Mouse (Mus musculus): ENCODE data around the gene Tnrc6c. TPM values are rescaled to one million over a fixed set of nuclear protein-coding genes. Genes with fewer than 3 reads are reported as not detected.

Gene Tnrc6c
- total RNA-seq (2021): 10 to 100 TPM; 18.5 to 24.8 TPM
- long read RNA-seq, experiment 1, full-length matches to known transcripts: 8 of 19 reads
- long read RNA-seq, experiment 1, partial matches to known transcripts: 6 of 19 reads
- long read RNA-seq, experiment 1, other reads (novel, unspliced or antisense): 5 of 19 reads
- long read RNA-seq, experiment 2, full-length matches to known transcripts: 1 of 9 reads
- long read RNA-seq, experiment 2, partial matches to known transcripts: 5 of 9 reads
- long read RNA-seq, experiment 2, other reads (novel, unspliced or antisense): 3 of 9 reads

GRCm38 (mm10) chr11:117653491-117654351 lies at the start of gene Tnrc6c:
Tnrc6c (plus strand) TSS chr11:117654289.
- Histone ChIP-seq H3K27ac (peak within 1 kb of the TSS; percentile 100), H3K4me3 (peak within 1 kb of the TSS; percentile 94)
- DNase-seq: peak; percentile 87
- peak; percentile 23; the same call in 1 of the 2 replicates for TF ChIP-seq CTCF (IDR thresholded peaks at IDR 0.05)
- intact Hi-C loops (cut with DNase I): loop anchor here (2.0 kb wide), 1 partner anchor 55 kb away; no protein-coding TSS in a partner anchor

DNA sequence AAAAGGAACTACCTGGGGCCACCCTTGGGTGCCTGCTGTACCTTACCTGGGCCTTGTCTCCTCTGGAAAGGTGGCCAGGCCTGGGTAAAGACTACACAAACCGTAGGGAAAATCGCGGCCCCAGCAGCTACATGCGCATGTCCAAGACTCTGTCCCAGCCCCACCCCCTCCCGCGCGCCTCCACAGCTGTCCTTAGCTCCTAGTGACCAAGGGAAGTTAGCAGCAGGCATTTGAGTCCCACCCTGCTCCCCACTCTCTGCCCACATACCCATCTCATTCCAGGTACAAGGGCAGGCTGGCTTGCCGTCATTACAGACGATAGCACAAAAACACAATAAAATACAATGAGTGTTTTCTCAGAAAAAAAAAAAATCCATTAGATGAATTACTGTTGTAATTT lies 48.0 kb upstream of the Tnrc6c start:
- H3K4me3 ChIP-seq: peak overlapping the region; percentile 66
- peak; percentile 42 for DNase-seq
- intact Hi-C loops (cut with DNase I): no loop called here
- H3K27ac ChIP-seq: peak overlapping the region; percentile 76
- TF ChIP-seq CTCF (IDR thresholded peaks at IDR 0.05): no peak

- Histone ChIP-seq H3K4me3 (peak overlapping the region; percentile 66), H3K27ac (peak overlapping the region; percentile 76; the same call in 1 of the 2 replicates)
- no peak for TF ChIP-seq CTCF (IDR thresholded peaks at IDR 0.05)
- intact Hi-C loops (cut with DNase I): no loop called here
- peak; percentile 66 for DNase-seq
These were observed 47.4 kb upstream of the Tnrc6c start for GRCm38 (mm10) chr11:117606605-117607203.

DNA sequence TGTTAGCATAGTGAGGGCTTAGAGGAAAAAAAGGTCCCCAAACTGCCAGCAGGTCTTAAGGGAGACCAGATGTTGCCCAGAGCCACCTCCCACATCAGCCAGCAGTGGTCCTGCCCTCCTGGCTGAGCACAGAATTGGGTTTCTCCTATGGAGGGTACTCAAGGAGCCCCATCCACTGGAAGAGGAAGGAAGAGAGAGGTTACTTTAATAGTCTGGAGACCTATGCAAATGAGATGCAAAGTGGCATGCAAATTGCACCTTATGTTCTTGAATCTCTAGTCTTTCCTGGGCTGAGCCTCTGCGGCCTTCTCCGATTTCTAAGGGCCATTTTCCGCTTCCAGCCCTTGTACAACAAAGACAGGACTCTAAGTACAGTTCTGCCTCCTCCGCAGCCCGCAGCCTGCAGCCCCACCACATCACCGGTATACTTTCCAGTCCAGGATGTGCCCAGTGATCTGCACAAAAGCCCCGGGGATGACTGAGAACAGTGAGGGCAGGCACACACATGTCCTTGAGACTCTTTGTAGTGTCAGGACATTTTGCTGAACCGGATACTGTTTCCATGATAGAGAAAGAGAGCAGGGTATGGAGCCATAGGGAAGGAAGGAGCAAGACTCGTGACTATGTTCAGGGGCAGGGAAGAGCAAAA lies 45.8 kb upstream of the Tnrc6c start:
- DNase-seq: no peak
- Histone ChIP-seq H3K4me3 (no peak overlapping the region), H3K27ac (no peak overlapping the region)
- TF ChIP-seq CTCF (IDR thresholded peaks at IDR 0.05): no peak
- intact Hi-C loops (cut with DNase I): no loop called here

GRCm38 (mm10) chr11:117608976-117609375 lies 45.1 kb upstream of the Tnrc6c start:
- no peak overlapping the region for H3K27ac ChIP-seq
- no peak overlapping the region for H3K4me3 ChIP-seq
- no peak for DNase-seq
- intact Hi-C loops (cut with DNase I): no loop called here
- TF ChIP-seq CTCF (IDR thresholded peaks at IDR 0.05): no peak

DNA sequence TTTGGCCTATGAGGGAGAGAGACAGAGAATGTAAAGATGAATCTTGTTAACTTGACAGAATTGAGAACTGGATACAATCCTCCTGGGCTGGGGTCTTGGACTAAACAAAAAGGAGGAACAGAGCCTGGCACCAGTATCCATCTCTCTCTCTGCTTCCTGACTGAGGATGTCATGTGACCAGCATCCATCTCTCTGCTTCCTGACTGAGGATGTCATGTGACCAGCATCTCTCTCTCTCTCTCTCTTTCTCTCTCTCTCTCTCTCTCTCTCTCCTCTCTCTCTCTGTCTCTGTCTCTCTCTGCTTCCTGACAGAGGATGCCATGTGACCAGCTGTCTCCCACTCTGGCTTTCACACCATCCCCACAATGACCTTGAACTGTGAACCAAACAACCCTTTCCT lies 43.5 kb upstream of the Tnrc6c start:
- TF ChIP-seq CTCF (IDR thresholded peaks at IDR 0.05): no peak
- H3K4me3 ChIP-seq: peak overlapping the region; percentile 70

DNA sequence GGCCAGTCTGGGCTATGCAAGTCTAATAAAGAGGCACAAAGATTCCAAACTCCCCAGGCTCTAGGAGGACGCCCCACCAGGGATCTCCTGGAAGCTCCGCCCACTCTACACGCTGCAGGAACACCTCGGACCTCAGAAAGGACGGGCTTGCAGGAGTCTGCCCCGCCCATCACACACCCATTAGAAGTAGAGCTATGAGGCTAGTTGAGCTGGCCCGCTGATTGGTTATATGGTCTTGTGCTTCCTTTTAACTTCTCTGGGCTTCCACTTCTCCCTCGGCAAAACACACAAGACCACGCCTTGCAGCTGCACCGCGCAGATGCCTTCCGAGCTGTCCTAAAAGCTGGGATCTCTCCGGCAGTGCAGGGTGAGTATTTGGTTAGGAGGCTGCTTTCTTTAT lies 43.0 kb upstream of the Tnrc6c start:
- H3K27ac ChIP-seq: peak overlapping the region; percentile 83
- DNase-seq: peak; percentile 84
- peak overlapping the region; percentile 70 for H3K4me3 ChIP-seq
- intact Hi-C loops (cut with DNase I): loop anchor here (10.0 kb wide), 1 partner anchor 226 kb away; no protein-coding TSS in a partner anchor
- TF ChIP-seq CTCF (IDR thresholded peaks at IDR 0.05): no peak

More for the DNA sequence above, 43.5 kb upstream of the Tnrc6c start:
- intact Hi-C loops (cut with DNase I): loop anchor here (10.0 kb wide), 1 partner anchor 226 kb away; no protein-coding TSS in a partner anchor
- H3K27ac ChIP-seq: peak overlapping the region; percentile 83
- DNase-seq: no peak

GRCm38 (mm10) chr11:117611860-117612259 lies 42.2 kb upstream of the Tnrc6c start:
- TF ChIP-seq CTCF (IDR thresholded peaks at IDR 0.05): peak; percentile 13; the same call in 1 of the 2 replicates
- no peak for DNase-seq
- H3K27ac ChIP-seq: peak overlapping the region; percentile 83
- H3K4me3 ChIP-seq: peak overlapping the region; percentile 70
- intact Hi-C loops (cut with DNase I): loop anchor here (10.0 kb wide), 1 partner anchor 227 kb away; no protein-coding TSS in a partner anchor

DNA sequence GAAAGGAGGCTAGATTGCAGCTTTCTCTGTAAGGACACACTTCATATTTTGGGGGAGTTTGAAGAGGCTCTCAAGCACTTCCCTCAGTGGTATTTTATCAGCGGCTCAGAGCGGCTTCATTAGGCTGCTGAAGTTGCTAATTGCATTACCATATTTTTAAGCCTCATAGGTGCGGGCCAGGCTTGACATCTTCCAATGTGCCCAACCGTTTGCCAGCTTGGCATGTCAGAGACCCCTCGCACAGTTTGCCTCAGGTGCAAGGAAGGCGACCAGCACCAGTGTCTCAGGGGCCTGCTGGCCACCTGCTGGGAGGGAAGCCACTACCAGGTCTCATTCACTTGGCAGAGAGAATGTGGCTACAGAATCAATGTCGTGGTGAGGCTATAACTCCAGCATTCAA lies 41.2 kb upstream of the Tnrc6c start:
- no peak for DNase-seq
- Histone ChIP-seq H3K27ac (no peak overlapping the region), H3K4me3 (no peak overlapping the region)
- intact Hi-C loops (cut with DNase I): loop anchor here (10.0 kb wide), 1 partner anchor 228 kb away; no protein-coding TSS in a partner anchor
- no peak for TF ChIP-seq CTCF (IDR thresholded peaks at IDR 0.05)

DNA sequence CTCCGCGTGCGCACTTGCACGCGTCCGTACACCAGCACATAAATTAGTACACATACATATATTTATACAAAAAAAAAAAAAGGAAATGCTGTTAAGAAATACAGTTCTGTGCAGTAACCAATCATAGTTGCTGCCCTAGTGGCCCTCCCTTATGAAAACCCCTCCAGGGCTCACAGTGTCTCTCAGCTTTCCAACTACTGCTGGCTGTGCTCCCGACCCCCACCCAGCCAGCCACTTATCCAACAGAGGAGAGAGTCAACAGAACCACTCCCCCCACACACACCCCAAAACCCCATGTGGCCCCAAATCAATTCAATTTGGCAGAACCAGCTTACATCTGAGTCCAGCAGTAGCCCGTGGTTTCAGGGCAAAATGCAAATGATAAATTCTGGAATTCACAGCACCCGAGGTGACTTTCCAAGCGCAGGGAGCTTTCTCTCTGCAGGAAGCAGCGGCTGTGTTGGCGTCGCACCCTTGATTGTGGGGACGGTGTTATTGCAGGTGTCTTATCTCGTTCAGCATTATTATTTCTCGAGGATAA lies 36.7 kb upstream of the Tnrc6c start:
- DNase-seq: no peak
- Histone ChIP-seq H3K4me3 (peak overlapping the region; percentile 43), H3K27ac (peak overlapping the region; percentile 48)
- intact Hi-C loops (cut with DNase I): loop anchor here (10.0 kb wide), 1 partner anchor 233 kb away; no protein-coding TSS in a partner anchor
- no peak for TF ChIP-seq CTCF (IDR thresholded peaks at IDR 0.05)

DNA sequence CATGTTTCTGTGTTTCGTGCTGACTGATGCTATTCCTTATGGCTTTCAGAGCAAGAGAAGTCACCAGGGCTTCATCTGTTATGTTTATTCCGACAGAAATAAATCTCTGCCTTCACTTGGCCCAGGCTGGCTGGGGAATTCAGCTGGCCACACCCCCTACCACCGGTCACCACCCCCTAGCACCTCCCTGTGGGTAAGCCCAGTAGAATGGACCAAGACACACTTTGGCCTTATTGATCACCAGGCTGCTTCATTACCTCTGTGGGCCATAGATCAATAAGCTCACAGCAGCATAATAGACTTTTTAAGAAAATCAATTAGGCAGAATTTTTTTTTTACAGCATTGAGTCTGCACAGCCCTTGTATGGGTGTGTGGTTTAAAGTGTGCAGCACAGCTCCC lies 35.9 kb upstream of the Tnrc6c start:
- DNase-seq: peak; percentile 53
- TF ChIP-seq CTCF (IDR thresholded peaks at IDR 0.05): no peak
- intact Hi-C loops (cut with DNase I): loop anchor here (10.0 kb wide), 1 partner anchor 233 kb away; no protein-coding TSS in a partner anchor
- peak overlapping the region; percentile 48; the same call in 1 of the 2 replicates for H3K27ac ChIP-seq
- H3K4me3 ChIP-seq: no peak overlapping the region; the same call in 1 of the 2 replicates
